In the genomic region with DNA sequence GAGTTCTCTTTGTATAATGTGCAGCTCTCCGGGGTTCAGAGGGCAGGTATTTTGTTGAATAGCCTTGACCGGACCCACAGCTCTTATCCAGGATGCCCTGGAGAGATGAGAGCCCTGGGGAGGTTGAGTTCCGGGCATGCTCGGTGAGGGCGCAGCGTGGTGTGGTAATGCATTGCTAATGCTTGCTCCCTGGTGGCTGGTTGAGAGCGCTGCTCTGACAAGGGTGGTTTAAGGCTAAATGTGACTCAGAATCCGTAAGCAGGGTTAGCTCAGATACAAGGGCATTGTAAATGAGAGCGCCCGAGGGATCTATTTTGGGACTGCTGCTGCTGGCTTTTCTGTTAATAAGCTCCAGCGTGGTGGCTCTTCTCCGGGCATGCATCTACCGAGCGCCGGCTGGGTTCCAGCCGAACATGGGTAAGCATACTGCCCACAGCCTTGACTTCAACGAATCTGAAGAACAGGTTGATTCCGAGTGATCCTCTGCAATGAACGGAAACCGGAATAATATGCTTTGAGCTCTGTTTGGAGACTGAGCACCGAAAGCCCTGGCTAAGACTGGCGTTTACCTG, we compare ENCODE assay signal across 8 mouse cellular contexts. TPM values are rescaled to one million over a fixed set of nuclear protein-coding genes. Genes with fewer than 3 reads are reported as not detected.
A peak's percentile ranks its signal among the peaks of the same experiment; 100 is the strongest.
DNase-seq lines count a peak whose midpoint lies in the region; ATAC-seq and TF ChIP-seq lines count a peak whose summit lies in the region.

No protein-coding gene starts in this region.

- TF ChIP-seq CTCF in ES-Bruce4 (IDR thresholded peaks at IDR 0.05; ENCODE audit: low read depth, low read length), result peak; percentile 21
- TF ChIP-seq CTCF in thymus, adult 2 months (IDR thresholded peaks at IDR 0.05; ENCODE audit: borderline replicate concordance, control insufficient read depth, extremely low read depth, insufficient read depth, low read length, poor library complexity), result no peak

- DNase-seq in adrenal gland, postnatal 14 days, result peak; percentile 83
- DNase-seq in forebrain, embryonic 11.5 days (ENCODE audit: low spot score), result peak; percentile 59
- peak; percentile 23 for DNase-seq in hindbrain, embryonic 10.5 days (ENCODE audit: low spot score)
- peak; percentile 31 to 48 for DNase-seq in layer of hippocampus, postnatal 14 days (ENCODE audit: low spot score in 2 of 2)
- peak; percentile 80 for DNase-seq in retina, adult 2 months (ENCODE audit: low read depth, low spot score)
- no peak for DNase-seq in thymus, adult 2 months
- DNase-seq in urinary bladder, postnatal 4 days (ENCODE audit: low spot score in 2 of 2), result no peak

- 0 out of 2 replicates have a peak, but pooled peaks have one; percentile 31 for TF ChIP-seq EP300 in ES-Bruce4 (IDR thresholded peaks at IDR 0.05; ENCODE audit: insufficient read depth, low read depth, low read length)

- no peak overlapping the region for H3K27ac ChIP-seq in ES-Bruce4 (ENCODE audit: insufficient read depth, low read length)
- no peak overlapping the region for H3K27ac ChIP-seq in forebrain, embryonic 11.5 days (ENCODE audit: low read depth, low read length)
- H3K27ac ChIP-seq in hindbrain, embryonic 10.5 days, result peak overlapping the region; percentile 50; the same call in 1 of the 2 replicates
- no peak overlapping the region for H3K27ac ChIP-seq in thymus, adult 2 months (ENCODE audit: control insufficient read depth, insufficient read depth, low read length)

- no peak for TF ChIP-seq POLR2A in ES-Bruce4 (IDR thresholded peaks at IDR 0.05; ENCODE audit: insufficient read depth, low read length)
- no peak for TF ChIP-seq POLR2A in thymus, adult 2 months (IDR thresholded peaks at IDR 0.05; ENCODE audit: control insufficient read depth, extremely low read depth, insufficient read depth, low read length, poor library complexity)

- 0 out of 2 replicates have a peak overlapping the region, but pooled peaks have one; percentile 10 for H3K4me3 ChIP-seq in ES-Bruce4 (ENCODE audit: low read depth, low read length)
- no peak overlapping the region for H3K4me3 ChIP-seq in forebrain, embryonic 11.5 days (ENCODE audit: low read depth, low read length)
- H3K4me3 ChIP-seq in hindbrain, embryonic 10.5 days, result peak overlapping the region; percentile 26
- H3K4me3 ChIP-seq in thymus, adult 2 months (ENCODE audit: control insufficient read depth, insufficient read depth, low read length), result no peak overlapping the region

- no peaks in the 10 kb centered on the region for H3K27me3 ChIP-seq in ES-Bruce4 (ENCODE audit: control insufficient read depth, insufficient read depth, low read length, poor library complexity, severe bottlenecking)
- no peaks in the 10 kb centered on the region for H3K27me3 ChIP-seq in forebrain, embryonic 11.5 days (ENCODE audit: control insufficient read depth, insufficient read depth, low read length)
- H3K27me3 ChIP-seq in hindbrain, embryonic 10.5 days (ENCODE audit: insufficient read depth, poor library complexity, severe bottlenecking), result no peaks in the 10 kb centered on the region
- no peaks in the 10 kb centered on the region for H3K27me3 ChIP-seq in thymus, adult 2 months (ENCODE audit: control insufficient read depth, insufficient read depth, low read length)

- ATAC-seq in forebrain, embryonic 11.5 days (replicated peaks; ENCODE audit: low FRiP score), result no peak

- peak overlapping the region; percentile 8; the same call in 1 of the 2 replicates for H3K4me2 ChIP-seq in forebrain, embryonic 11.5 days (ENCODE audit: low read depth, low read length, severe bottlenecking)

- no peaks in the 10 kb centered on the region for H3K9me3 ChIP-seq in ES-Bruce4 (replicated peaks; ENCODE audit: control insufficient read depth, insufficient read depth, low read length, poor library complexity, severe bottlenecking)
- H3K9me3 ChIP-seq in forebrain, embryonic 11.5 days (ENCODE audit: control insufficient read depth, low read length), result peaks cover 3% of the 10 kb centered on the region; the same call in 1 of the 2 replicates
- H3K9me3 ChIP-seq in hindbrain, embryonic 10.5 days, result peaks cover 16% of the 10 kb centered on the region

- no peaks in the 10 kb centered on the region for H3K4me1 ChIP-seq in ES-Bruce4 (ENCODE audit: control insufficient read depth, insufficient read depth, low read length)
- H3K4me1 ChIP-seq in forebrain, embryonic 11.5 days (replicated peaks; ENCODE audit: control insufficient read depth, insufficient read depth, low read length), result no peaks in the 10 kb centered on the region
- peaks cover 11% of the 10 kb centered on the region for H3K4me1 ChIP-seq in hindbrain, embryonic 10.5 days (replicated peaks)
- H3K4me1 ChIP-seq in thymus, adult 2 months (replicated peaks; ENCODE audit: control insufficient read depth, insufficient read depth, low read length), result peaks cover 13% of the 10 kb centered on the region

- no peak overlapping the region for H3K9ac ChIP-seq in ES-Bruce4 (ENCODE audit: low read depth, poor library complexity, severe bottlenecking)
- H3K9ac ChIP-seq in forebrain, embryonic 11.5 days (ENCODE audit: low read length), result no peak overlapping the region

- no peaks in the 10 kb centered on the region for H3K36me3 ChIP-seq in ES-Bruce4 (ENCODE audit: control insufficient read depth, insufficient read depth, low read length, poor library complexity, severe bottlenecking)
- no peaks in the 10 kb centered on the region for H3K36me3 ChIP-seq in forebrain, embryonic 11.5 days (ENCODE audit: control insufficient read depth, insufficient read depth, low read length)
- H3K36me3 ChIP-seq in hindbrain, embryonic 10.5 days, result no peaks in the 10 kb centered on the region
- no peaks in the 10 kb centered on the region for H3K36me3 ChIP-seq in thymus, adult 2 months (ENCODE audit: control insufficient read depth, insufficient read depth, low read length)

- WGBS in forebrain, embryonic 11.5 days, result 26% methylated on average over 22 of the region's 22 CpGs
- WGBS in hindbrain, embryonic 10.5 days, result 35% methylated on average over 22 of the region's 22 CpGs
- 96% methylated on average over 22 of the region's 22 CpGs for WGBS in thymus, adult 2 months

RNA-seq across cellular contexts. Expression of a gene that starts 14.8 kb away (rescaled TPM):
- polyA plus RNA-seq in ES-Bruce4 (2011; ENCODE audit: insufficient read depth, insufficient read length, low read depth, missing spikeins), result 1.2 TPM in 1 of 2 replicates, not detected in the other
- 7.8 and 17.6 TPM in 2 replicates for total RNA-seq in adrenal gland, postnatal 14 days (2021)
- 4.5 and 4.7 TPM in 2 replicates for polyA plus RNA-seq in forebrain, embryonic 11.5 days (2014; fragmentation: Nextera tagmentation; extraction: Ambion mirVana)
- polyA plus RNA-seq in hindbrain, embryonic 10.5 days (2016; fragmentation: Nextera tagmentation; extraction: Ambion mirVana), result 5.1 and 7.5 TPM in 2 replicates
- total RNA-seq in layer of hippocampus, postnatal 14 days (2021), result 1 to 10 TPM; 7.6 to 7.9 TPM
- 31.6 and 50.1 TPM in 2 replicates for polyA plus RNA-seq in thymus, adult 2 months (2012; rRNA removed)

Comparison
In these comparisons a context has a peak if more than half of its experiments do, and no peak if none do; other contexts are left out.
1. H3K4me3 ChIP-seq: peak in ES-Bruce4 (single experiment) and hindbrain, embryonic 10.5 days (single experiment); none in forebrain, embryonic 11.5 days (single experiment) and thymus, adult 2 months (single experiment).
2. DNase-seq: peak in adrenal gland, postnatal 14 days (single experiment), forebrain, embryonic 11.5 days (single experiment), hindbrain, embryonic 10.5 days (single experiment), layer of hippocampus, postnatal 14 days (2 of 2) and retina, adult 2 months (single experiment); none in thymus, adult 2 months (single experiment) and urinary bladder, postnatal 4 days (0 of 2).